ENCODE assay signal across 8 mouse cellular contexts in genomic region chr17:85633619-85634018, GRCm38 (mm10). TPM values are rescaled to one million over a fixed set of nuclear protein-coding genes. Genes with fewer than 3 reads are reported as not detected.
DNase-seq lines count a peak whose midpoint lies in the region; ATAC-seq lines count a peak whose summit lies in the region.

No protein-coding gene starts in this region.

- DNase-seq in cerebellum, adult 11 months = peak; percentile 72
- peak; percentile 84 for DNase-seq in adipocyte (ENCODE audit: low spot score)
- DNase-seq in embryo, embryonic 10.5 days (ENCODE audit: low spot score) = peak; percentile 89
- peak; percentile 58 to 77 for DNase-seq in gastrocnemius, postnatal 4 days (ENCODE audit: low spot score in 2 of 2)
- DNase-seq in layer of hippocampus, adult 18-20 months (ENCODE audit: low spot score in 2 of 2) = peak; percentile 61 to 79
- DNase-seq in lung, postnatal 10 days = peak; percentile 87
- peak; percentile 21 for DNase-seq in skeletal muscle tissue, adult 2 months (ENCODE audit: low read depth, low spot score)

- ATAC-seq in cerebellum, adult (ENCODE audit: insufficient number of reproducible peaks, low FRiP score, low TSS enrichment) = no peak; the same call in 1 of the 2 replicates

RNA-seq across cellular contexts. Expression of gene Six3, which starts 20.2 kb away (rescaled TPM):
- total RNA-seq in gastrocnemius, postnatal 4 days (2021) = not detected
- total RNA-seq in layer of hippocampus, adult 18-20 months (2021) = under 1 TPM; 0.28 to 0.30 TPM

RNA-seq across cellular contexts. Expression of gene Six2, which starts 54.5 kb away (rescaled TPM):
- total RNA-seq in gastrocnemius, postnatal 4 days (2021) = 10 to 100 TPM; 11.2 to 13.3 TPM
- total RNA-seq in layer of hippocampus, adult 18-20 months (2021) = under 1 TPM; 0.17 to 0.30 TPM

Comparison
In these comparisons a context has a peak if more than half of its experiments do, and no peak if none do; other contexts are left out.
1. DNase-seq: peak in every context shown above with its lines; median percentile 89 in embryo, embryonic 10.5 days; 87 in lung, postnatal 10 days; 84 in adipocyte; 72 in cerebellum, adult 11 months; 70 in layer of hippocampus, adult 18-20 months; 68 in gastrocnemius, postnatal 4 days; 21 in skeletal muscle tissue, adult 2 months.
2. RNA of gene Six2, which starts 54.5 kb away (total RNA-seq): 11.2 to 13.3 TPM in gastrocnemius, postnatal 4 days; 0.17 to 0.30 TPM in layer of hippocampus, adult 18-20 months; every median in the first group is over 4 times any median in the second.